Mouse (Mus musculus) c-Kit-positive CD71-negative TER-119-negative erythroid progenitor cells, embryonic 14.5 days (primary cell): Measurements from ENCODE around the gene AU015836.
"Not testable (repeated sequence)": the region's sequence is repeated elsewhere in the genome, so short reads cannot be mapped to it uniquely, and the experiment has no call there.

ENCODE experiments used
- DNase-seq: peaks from one replicate; pipeline ENCODE4 v3.0.0-alpha.2; 2013; ENCODE audit warnings: low read depth

The AU015836 gene

DNA sequence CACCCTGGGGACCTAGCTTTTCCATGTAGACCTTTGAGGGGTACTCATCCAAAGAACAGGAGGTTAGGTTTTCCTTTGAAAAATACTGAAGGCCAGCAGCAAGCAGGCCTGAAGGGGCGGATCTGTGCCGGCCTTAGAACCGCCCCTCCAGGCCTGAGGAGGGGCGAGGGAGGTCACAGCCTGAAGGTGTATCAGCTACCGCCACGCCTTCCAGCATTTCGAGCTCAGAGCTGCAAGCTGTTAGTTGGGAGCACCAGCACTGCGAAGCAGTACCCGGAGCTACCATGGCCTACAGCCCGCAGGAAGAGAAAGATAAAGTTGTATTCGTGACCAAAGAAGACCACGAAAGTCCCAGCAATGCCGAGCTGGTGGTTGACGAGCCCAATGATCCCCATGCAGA is at the start of gene AU015836:
TSS of gene AU015836 (plus strand) at position 216 of the 400 bp plus-strand sequence.
- no peak for DNase-seq

DNA sequence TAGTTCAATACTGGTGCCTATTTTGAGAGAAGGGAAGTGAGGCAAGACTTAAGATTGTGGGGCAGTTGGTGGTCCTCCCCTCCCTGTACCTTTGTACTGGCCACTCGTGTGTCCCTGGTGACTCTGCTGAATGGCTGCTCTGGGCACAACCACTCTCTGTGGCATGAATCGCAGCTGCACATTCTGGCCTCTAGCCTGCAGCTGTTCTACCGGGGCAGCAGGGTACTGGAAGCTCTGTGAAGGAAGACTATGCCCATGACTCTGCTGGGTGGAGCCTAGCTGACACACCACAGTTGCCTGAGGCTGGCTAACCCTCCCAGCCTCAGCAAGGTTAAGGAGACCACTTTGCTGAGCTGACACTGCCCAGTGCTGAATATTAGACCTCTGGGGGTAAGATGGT is 49.4 kb upstream of the AU015836 start:
- DNase-seq = no peak

DNA sequence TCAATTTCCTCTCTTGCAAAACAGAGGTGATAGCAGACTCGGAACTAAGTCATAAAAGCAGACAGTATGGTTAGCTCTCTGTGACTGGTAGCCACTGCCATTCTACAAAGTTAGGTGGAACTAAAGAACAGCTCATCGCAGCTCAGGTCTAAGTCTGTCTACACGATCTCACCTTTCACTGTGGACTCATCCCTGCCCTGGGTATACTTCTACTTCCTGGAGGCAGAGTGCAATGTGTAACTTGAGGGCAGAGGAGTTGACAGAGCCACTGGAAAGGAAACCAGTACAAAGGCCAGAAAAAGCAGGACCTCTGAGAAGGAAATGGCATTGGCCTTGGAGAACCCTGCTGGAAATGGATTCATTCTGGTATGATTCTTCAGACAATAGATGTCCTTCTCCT is 40.1 kb upstream of the AU015836 start:
- no peak for DNase-seq

DNA sequence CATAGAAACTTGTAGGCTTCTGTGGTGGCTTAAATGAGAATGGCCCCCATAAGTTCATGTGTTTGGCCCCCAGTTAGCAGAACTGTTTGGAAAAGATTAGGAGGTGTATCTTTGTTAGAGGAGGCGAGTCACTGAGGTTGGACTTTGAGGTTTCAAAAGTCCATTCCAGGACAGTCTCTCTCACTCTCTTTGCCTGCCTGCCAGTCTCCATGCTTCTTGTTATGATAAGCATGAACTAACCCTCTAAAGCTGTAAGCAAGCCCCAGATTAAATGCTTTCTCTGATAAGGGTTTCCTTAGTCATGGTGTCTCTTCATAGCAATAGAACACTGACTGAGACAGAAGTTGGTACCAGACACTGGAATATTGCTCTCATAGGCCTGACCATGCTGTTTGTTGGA is 39.7 kb upstream of the AU015836 start:
- DNase-seq = no peak

DNA sequence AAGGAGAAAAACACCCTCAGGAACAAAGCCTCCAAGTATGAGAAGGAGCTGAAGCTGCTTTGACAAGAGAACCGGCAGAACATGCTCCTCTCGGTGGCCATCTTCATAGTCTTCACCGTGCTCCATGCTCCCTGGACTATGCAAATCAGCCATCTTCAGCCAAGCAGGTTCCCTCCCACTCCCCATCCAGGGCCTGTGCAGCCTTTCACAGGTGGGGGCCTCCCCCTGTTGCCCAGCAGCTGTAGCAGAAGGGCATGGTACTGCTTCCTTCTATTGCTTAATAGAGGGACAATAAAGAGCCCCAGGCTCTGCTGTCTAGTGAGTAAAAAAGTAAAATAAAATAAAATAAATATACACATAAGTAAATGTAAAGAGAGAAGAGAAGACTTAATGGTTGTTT is 36.8 kb upstream of the AU015836 start:
- DNase-seq = no peak

DNA sequence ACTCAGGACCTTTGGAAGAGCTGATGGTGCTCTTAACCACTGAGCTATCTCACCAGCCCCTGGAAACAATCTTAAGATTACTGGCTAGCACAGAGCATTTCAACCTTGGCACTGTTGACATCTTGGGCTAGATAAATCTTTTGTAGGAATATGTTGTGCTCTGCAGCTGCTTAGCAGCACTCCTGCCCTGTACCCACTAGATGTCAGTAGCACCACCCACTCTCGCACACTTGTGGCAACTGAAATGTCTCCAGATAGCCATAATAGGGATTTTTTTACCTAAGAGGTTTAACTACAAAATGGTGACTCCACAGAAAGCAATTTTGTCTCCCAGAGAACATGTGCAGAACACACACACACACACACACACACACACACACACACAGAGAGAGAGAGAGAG is 11.7 kb upstream of the AU015836 start:
- peak; percentile 5 for DNase-seq

DNA sequence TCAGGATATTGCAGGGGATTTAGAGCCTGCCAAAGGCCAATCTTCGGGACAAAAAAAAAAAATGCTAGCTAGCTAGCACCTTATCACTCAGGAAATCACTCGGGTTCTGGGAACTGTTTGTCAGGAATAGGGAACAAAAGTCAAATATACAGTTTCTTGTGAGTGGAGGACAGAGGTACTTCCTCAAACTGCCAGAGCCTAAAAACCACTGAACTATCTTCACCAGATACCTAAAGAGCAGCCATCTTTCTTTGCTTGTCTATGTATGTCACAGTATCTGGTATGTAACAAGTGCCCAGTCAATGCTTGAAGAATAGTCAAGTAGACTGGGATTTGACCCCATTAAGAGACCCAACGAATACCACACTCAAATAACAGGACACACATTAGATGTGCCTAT is 10.0 kb upstream of the AU015836 start:
- DNase-seq = no peak

DNA sequence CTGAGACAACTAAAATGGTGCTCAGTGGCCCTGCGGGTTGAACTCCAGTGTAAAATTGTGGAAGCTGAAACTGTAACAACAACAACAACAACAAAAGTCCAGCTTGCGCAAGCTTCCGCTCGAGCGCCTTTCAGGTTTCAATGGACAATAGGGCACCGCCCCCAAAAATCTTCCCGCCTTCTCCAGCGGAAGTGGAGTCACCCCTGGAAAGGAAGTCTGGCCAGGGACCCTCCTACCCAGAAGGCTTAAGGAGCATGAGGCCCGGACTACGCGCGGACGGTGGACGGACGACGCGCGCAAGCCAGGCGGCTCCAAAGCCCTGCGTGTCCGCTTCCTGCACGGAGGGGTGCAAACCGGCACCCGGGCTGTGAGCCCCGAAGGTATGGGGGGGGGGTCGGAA is 11.9 kb downstream of the AU015836 start:
- no peak for DNase-seq

DNA sequence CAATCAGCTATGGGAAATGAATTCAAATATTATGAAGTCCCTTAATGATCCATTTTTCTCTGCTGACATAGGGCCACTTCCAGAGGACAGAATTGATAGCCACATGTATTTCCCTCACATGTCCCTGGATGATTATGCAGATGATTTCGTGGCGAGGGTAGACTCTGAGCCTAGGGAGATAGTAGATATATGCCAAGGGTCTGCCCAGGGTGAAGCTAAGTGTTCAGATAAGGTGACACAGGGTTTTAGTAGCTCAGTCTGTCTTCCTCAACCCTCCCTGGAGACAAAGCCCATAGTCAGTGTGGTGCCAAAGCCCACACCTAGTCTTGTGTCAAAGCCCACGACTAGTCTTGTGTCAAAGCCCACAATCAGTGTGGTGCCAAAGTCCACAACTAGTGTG is 13.7 kb downstream of the AU015836 start:
- no peak for DNase-seq

DNA sequence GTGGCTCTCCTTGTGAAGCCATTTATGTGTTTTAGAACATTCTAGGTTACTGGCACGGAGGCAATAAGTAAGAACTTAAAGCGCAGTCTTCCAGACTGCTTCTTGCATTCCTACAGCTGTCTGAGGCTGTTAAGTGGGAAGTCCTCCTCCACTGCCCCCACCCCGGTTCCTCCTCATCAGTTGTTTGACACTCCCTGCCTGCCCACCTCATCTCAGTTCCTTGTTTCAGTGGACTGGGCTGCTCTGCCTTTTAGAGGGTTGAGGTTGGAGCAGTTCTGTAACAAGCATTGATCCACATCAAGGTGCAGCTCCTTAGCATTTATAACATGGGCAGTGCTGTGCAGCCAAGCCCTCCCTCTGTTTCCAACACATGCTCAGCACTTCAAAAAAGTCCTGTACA is 16.6 kb downstream of the AU015836 start:
- not testable (repeated sequence) for DNase-seq

DNA sequence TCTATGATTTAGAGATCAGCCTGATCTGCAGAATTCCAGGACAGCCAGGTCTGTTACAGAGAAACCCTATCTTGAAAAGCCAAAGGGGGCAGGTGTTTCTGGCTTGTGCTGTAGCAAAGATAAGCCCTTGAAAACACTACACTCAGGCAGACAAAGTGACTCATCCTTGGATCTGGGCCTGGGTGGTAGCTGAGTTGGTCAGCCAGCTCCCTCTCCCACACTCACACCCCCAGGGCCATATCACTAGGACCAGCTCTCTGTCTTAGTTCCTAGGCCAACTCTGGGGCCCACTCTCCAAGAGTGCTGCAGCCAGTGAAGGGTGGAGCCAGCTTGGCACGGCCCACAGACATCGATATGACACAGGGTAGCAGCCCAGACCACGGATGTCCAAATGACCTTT is 38.5 kb downstream of the AU015836 start:
- peak; percentile 13 for DNase-seq

DNA sequence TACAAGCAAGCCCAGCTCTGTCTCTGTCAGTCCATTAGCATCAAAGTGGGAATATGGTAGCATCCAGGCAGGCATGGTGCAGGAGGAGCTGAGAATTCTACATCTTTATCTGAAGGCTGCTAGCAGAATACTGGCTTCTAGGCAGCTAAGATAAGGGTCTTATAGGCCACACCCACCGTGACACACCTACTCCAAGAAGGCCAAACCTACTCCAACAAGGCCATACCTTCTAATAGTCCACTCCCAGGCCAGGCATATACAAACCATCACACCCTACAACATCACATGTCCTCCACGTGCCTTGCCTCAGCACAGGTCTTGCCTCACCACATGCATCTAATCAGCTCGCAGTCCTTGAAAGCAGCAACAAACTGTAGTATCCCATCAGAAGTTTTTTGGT is 41.0 kb downstream of the AU015836 start:
- no peak for DNase-seq

DNA sequence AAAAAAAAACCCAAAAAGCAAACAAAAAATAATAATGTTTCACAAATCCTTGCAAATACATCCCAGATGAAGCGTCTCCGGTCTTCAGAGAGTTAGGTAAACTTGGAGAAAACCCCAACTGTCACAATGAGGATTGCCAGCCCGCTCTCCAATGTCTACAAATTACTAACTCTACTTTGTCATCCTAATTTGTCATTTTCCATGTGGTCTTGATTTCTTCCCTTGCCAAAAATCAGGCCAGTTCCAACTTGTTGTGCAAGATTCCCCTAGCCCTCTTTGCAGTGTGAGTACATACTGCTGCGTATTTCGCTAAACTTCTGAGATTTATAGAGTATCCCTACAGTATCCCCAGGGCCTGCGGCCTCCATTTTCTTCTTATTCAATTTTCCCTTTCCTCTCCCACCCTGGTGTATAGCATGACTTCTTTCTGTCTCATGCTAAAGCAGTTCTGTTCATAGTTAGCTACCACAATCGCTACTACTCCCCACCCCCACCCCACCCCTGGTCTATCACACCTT is 43.3 kb downstream of the AU015836 start:
- no peak for DNase-seq

DNA sequence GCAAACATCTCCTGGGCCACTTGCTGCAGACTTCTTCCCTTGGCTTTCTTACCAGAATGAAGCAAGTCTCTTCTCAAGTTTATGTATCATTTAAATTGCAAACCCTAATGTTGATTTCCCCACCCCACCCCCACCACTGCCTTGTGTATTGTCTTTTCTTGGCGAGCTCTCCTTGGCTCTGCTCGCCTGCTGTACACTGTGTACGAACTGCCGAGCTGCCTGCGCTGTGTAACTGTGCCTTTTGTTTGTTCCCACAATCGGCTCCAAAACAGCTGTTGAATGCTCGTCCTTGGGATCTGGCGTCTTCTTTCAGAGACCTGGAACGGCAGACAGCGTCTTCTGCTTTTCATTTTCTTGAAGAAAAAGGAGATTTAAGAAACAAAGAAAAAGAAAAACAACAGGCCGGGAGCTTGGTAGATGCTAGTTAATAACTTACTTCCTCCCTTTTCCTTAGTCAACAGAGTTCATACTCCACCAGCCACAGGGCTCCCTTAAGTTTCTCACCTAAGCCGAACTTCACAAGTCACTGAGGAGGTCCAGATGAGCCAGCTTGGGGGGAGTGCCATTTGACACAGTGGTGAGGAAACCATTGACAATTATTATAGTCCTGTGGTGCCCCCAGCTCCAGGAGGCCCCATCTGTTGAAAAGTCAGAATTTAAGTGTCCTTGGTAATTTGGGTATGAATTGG is 44.2 kb downstream of the AU015836 start:
- DNase-seq = no peak

DNA sequence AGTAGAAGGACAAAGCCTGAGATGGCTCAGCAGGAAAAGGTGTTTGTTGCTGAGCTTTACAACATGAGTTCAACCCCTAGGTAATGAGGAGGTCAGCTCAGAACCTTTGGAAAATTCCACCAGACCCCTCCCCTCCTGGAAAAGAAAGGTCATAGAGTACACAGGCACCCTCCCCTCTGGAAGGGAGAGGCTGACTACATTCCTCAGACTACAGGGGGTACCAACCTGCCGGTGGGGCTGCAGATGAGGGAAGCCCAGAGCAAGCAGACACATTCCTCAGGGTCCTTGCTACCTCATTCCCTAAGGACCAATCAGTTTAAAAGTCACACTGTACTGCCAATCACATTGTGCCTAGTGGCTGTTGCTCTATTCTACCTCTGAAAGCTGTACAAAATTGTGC is 48.4 kb downstream of the AU015836 start:
- no peak for DNase-seq

DNA sequence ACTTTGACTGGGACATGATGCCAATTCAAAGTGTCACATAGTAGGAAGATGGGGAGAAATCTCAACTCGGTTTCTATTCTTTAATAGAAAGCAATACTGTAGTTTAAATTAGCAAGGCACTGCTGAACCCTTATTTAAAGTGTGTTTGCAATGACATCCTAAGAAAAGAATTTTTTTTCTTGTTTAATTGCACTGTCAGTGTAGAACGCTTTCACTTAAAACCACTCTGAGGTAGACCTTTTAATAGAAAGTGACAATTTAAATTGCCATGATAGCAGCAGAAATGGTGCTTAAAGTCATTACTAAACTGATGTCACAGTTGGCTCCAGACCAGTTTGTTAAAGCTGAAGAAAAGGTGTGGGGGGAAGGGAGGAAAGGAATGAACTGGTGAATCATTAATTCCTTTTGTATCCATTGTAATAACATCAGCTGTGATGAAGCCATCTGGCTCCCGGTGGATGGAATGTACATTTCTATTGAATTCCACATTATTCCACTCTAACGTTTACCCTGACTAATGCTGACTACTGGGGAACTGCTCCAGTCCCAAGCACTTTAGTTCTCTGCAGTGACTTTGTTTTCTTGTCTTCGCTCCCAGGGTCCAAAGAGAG is 53.9 kb downstream of the AU015836 start:
- no peak for DNase-seq
